Mouse (Mus musculus) stomach, adult 2 months (tissue): ENCODE measurements around the gene Chst7. TPM values are rescaled to one million over a fixed set of nuclear protein-coding genes. Genes with fewer than 3 reads are reported as not detected.

Source experiments
- polyA plus RNA-seq: library from polyadenylated mRNA; depleted of rRNA; stranded (reverse); fragments of >200 nt; gene quantifications from 2 replicates; pipeline ENCODE4 v1.2.3, GENCODE M21; 2012; rRNA removed

The Chst7 gene
- 1.5 and 1.8 TPM in 2 replicates for polyA plus RNA-seq

DNA sequence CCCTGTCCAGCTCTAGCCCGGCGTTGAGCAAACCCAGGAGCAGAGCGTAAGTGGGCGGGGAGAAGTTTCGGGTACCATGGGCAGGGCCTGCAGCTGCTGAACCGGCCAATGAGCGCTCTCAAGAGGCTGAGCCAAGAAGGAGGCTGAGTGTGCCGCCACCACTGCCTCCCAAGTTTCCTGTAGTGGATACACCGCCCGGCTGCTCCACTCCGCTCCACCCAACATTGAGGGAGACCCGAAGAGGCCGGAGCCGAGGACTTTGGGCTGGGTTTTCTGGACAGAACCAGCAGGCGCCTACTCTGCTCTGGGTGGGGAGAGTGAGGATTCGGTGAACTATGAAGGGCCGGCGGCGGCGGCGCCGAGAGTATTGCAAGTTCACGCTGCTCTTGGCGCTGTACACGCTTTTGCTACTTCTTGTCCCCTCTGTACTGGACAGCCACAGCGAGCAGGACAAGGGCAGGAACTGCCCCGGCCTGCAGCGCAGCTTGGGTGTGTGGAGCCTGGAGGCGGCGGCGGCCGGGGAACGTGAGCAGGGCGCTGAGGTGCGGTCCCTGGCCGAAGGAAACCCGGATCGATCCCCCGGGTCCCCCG lies at the start of gene Chst7:
Gene Chst7 (plus strand): TSS at position 180 of the 591 bp plus-strand sequence.

Other genes starting within 250 kb of the Chst7 start
- gene Slc9a7, start 232.2 kb downstream of the Chst7 start, polyA plus RNA-seq = 0.20 and 0.45 TPM in 2 replicates